Mouse (Mus musculus): ENCODE measurements around the gene Itga4. TPM values are rescaled to one million over a fixed set of nuclear protein-coding genes. Genes with fewer than 3 reads are reported as not detected.

The Itga4 gene
- polyA plus RNA-seq, 2 experiments from 2014 or later, result 154 to 180 TPM

DNA sequence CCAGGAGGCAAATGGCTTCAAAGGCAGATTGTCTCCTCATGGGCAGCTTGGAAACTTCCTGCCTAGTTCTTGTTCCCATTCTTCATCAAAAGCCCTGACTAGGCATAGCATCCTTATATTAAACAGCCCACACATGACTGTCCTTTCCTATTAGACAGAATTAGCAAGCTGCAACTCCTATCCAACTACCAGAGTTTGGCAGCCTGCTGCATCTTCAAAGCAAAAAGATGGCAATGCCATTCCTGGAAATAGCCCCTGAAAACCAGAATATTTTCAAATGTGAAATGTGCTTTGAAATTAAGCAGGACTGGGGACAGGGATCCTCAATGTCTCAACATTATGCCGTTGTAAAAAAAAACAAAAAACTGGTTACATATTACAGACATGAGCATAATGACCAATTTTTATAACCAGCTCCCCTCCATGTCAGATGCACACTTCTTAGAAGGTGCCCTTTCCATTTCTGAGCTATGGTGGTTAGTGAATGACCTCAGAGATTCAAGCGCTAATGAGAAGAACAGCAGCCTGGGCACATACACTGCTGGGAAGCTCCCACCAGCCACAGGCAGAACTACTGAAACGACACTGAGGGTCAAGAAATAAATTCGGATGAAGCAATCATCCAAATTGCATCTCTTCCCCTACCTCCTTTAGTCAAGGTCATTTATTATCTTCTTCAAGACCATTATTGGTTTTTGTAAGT lies 97.0 kb downstream of the Itga4 start:
- ATAC-seq, result no peak

DNA sequence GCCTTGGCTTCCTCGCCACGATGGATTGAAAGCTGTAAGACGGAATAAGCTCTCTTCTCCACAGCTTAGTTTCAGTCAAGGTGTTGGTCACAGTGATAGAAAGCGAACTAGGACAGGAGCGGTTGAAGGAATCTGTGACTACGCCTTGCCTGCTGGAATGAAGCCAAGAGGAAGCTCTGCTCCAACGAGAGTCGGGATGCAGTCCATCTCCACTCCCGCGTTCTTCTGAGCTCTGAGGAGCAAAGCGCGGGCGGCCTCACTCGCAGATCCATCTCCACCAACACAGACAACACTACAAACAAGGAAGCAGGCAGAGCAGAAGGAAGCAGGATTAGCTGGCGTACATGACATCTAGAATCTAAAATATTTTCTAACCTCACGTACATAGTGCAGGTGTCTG lies 99.5 kb downstream of the Itga4 start:
- no peak for ATAC-seq

DNA sequence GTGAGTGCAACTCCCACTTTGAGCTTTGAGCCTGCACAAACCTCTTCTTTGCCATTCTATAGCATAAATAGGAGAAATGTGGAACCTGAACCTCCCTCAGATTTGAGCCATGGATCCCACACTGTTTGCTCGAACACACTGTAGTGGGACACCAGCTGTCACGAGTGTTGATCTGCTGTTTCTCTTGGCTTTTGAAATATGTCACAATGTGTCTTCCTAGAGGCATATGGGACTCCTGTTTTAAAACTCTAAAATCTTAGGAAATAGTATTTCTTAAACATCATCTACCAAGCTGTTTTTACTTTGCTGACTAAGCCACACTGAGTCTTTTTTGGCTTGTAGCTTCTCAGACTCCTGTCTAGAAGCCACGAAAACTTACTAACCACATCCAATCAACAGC lies 102.6 kb downstream of the Itga4 start:
- no peak for ATAC-seq

DNA sequence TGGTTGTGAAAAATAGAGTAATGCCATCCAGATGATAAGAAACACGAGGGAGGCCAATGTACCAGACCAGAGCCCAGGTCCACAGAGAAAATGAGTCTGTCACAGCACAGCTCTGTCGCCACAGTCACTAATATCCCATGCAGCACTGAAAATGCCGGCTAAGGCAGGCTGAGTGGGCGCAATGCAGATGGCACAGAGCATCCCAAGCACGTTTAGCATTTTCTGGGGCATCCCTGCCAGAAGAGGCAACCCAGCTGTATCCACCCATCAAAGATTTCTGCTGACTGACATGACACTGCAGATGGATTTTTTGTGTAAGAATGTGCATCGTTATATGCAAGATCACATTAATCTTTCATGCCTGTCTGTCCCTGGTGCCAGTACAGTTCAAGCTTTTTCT lies 106.8 kb downstream of the Itga4 start:
- no peak for ATAC-seq

DNA sequence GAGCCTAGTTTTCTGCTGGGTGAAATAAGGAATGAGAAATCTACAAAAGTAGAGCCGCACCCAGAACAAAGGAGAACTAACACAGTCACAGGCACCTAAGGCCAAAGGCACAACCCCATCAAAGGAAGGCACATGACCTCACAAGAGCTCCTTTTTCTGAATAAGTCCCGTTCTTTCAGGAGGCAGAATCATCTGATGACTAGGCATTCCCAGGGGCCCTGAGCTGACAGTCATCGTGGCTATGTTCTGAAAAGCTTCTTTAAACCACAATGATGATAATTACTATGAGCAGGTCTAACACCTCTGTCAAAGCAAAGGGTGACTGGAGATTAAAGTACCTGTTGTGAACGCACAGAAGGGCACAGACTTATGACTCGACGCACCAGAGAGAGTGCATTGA lies 108.7 kb downstream of the Itga4 start:
- ATAC-seq, result no peak

DNA sequence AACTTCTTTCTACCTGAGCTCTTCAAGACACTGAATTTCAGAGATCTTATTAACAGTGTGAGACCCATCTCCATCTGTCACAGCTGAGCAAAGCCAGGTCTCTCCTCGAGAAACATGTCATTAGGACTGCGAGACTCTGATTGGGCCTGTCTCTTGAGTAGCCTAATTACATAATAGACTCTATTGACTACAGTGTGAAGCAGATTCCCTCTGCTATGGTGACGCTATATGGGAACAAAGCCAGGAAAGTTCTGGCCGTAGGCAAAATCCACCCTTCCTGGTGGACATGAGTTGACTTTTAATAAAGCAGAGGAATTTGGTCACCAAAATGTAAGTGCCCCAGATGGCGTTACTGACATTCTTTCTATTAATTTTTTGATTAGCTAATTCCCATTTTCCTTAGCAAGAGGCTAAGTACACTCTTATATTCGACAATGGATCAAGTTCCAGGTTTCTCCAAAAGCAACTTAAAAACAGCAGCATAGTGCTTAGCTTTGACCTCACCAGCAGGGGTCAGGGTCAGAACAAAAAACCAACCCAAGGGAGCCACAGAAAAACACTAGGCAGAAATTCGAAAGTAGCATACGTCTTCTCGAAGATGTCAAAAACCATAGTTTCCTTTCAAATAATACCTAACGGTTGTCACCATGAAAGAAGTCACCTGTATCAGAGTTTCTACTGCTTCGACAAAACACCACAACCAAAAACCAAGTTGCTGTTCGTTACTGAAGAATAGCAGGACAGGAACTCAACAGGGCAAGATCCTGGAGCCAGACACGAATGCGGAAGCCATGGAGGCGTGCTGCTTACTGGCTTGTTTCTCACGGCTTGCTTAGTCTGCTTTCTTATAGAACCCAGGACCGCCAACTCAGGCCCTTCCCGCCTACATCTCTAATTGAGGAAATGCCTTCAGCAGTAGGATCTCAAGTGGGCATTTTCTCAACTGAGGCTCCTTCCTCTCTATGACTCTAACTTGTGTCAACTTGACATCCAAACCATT lies 112.5 kb downstream of the Itga4 start:
- ATAC-seq, result no peak

DNA sequence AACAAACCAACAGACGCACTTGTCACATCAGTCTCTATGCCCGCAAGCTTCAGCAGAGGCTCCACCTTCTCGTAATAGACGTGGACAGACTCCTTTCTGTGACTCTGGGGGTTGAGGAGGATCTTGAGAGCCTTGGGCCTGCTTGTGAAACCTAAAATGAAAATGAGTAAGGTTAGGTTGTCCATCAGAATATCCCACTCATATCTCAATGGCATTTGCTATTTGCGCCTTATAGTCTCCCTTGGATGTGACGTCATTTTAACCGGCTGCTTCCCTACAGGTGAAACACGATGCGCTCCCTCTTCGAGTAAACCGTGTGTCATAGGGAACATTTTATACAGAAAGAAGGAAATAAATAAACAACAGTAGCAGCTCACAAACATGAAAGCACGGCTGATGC lies 113.4 kb downstream of the Itga4 start:
- ATAC-seq, result no peak

DNA sequence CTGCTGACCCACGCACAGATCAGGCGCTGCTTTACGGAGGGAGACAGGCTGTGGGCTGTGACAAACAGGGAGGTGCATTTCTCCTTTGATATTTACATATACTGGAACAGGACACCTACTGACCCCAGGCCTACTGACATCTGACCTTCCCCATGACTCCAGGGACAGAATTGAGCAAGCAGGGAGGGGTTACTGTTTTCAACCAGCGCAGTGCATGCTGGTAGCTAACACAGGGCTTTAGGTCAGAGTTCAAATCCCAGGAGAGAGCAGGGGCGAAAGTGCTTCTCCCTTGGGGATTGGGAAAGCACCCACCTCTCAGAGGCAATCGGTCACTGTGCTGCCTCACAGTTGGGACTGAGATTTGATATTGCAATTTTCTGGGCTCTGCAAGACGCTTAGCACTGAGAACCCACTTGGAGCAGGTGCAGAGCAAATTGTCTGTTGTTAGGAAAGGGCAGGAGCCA lies 113.9 kb downstream of the Itga4 start:
- no peak for ATAC-seq

DNA sequence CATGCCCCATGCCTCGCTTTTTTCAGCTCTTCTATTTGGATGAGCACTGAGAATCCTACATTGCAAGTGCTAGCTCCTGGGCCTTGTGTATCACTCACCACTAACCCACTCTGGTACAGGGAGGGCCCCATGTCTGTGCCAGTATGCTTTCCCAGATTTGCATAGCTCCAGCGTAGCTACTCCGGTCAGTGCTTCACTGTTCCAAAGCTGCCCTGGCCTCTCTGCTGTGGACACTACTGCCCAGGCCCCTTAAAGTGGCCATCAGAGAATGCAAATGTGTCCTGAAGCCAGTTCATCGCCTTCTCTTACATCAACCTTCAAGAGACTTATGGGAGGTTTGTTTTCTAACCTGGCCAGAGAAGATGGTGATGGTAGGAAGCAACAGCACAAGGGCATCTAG lies 114.7 kb downstream of the Itga4 start:
- no peak for ATAC-seq

DNA sequence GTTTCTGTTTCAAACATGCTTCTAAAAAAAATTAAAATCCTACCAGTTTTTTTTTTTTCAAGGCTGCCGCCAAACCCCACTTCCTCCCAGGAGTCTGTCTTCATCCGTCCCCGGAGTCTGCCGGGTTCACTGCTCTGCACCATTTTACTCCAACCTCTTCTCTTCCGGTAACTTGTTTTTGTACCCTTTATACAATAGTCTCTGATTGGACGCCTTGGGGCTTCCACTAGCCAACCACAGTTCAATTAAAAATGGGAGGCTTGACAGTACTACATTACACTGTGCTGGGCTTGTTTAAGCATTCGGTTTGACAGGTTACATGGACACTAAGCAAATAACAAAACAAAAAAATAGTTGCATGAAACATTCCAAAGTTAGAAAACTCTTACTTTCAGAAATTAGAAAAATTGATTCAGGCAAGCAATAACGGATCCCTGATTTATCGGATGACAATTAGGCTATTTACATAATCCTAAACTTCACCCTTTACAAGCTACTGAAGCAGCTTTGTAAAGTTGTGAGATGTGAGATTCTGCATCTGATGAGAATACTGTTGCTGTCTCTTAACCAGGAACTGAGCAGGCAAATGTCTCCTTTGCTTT lies 115.6 kb downstream of the Itga4 start:
- peak; percentile 94 for ATAC-seq

DNA sequence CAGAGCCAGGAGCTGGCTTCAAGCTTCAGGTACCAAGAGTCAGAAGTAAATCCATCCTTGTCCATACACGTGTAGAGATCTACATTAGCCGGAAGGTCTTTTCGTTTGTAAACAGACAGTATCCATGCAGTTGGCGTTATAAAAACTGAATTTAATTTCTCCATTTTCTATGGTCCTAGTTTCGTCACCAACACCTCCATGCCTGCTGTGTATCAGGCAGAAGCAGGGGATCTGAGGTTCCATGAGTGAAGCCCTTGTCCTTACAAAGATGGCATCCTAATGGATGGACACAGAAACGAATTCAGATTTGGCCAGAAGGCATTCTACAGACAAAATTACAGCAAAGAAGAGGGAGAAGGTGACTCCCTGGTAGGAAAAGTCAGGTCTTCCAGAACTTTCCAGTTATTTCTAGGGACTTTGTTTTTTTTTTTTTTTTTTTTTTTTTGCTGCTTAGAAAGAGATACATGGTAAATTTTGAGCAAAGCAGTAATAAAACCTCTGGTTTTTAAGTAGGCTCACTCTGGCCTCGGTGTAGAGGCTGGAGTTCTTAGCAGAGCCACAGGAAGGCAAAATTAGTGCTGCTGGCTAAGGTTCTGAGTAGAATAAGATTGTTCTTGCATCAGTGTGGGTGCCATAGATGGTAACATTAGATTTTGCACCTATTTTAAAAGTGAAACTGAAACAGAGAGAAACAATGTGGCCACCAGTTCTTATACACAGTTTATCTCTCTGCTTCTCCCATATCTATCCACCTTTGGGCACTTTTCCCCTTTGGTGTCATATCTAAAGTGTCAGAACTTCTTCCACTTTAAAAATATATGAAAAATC lies 116.3 kb downstream of the Itga4 start:
- ATAC-seq, result peak; percentile 26

DNA sequence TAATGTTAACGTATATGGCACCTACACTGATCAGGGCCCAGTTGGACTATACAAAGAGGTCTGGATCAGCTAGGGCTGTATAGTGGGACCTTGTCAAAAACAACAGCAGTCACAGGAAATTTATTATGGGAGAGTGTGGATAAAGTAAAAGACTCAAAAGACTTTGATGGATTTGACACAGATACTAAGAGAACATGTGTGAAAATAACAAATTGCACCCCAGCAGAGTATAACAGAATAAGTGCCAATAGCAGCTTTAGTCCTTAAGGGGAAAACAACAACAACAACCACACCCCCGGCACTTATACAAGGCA lies 116.9 kb downstream of the Itga4 start:
- ATAC-seq, result peak; percentile 1

DNA sequence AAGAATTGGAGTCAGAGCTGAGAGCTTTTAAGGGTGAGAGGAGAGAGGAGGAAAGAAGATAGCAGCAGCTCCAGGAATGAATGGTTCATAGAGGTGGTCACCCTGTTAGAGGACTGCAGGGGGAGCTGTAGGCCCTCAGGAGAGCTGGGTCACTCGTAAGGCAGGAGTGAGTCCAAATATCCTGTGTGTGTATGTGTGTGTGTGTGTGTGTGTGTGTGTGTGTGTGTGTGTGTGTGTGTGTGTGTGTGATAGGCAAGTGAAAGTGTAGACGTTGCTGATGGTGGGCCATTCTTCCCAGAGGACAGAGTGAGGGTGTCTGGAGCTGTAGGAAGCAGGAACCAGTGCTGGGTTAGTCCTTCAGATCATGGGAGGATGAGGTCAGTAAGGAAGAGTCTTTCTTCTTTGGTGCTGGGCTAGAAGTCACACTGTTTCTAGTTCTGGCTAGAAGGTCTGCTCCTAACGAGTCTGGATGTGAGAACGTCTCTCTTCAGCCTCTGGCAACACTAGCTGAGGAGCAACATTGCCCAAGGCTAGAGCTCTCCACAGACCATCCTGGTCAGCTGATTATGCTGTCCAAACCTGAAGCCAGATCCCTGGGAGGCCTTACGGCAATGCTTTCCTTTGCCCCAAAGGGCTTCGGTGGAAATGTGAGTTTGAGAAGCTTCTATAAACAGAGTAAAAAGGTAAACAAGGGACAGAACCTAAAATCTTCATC lies 117.4 kb downstream of the Itga4 start:
- ATAC-seq, result no peak

DNA sequence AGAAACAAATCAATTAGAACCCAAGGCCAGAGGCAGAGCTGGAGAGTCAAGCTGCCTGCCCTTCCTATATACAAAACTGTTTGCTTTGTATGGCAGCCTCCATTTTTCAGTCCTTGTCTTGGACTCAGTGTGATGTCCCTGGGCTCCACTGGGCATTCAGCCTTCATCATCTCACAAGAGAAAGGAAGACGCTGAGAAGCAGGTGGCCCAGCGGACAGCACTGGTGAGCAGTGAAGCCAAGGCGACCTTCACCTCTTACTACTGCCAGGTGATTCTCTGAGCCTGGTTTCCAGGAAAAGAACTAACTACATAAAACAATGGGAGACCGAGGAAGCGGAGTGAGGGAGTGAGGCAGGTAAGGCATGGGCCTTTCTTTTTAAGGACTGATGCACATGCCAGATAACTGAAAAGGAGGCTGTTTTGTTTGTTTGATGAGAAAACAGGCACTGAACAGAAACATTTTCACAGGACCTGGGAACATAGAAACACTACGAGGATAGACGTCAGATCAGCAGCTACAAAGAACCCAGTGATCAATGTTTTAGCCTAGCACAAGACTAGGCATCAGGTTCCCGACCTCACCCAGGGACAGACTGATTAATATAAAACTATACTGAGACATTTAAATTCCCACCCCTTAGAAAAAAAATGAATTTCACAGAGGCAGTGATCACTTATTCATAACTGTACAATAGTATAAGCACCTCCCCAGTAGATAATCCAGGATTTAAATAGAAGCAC lies 123.3 kb downstream of the Itga4 start:
- no peak for ATAC-seq

DNA sequence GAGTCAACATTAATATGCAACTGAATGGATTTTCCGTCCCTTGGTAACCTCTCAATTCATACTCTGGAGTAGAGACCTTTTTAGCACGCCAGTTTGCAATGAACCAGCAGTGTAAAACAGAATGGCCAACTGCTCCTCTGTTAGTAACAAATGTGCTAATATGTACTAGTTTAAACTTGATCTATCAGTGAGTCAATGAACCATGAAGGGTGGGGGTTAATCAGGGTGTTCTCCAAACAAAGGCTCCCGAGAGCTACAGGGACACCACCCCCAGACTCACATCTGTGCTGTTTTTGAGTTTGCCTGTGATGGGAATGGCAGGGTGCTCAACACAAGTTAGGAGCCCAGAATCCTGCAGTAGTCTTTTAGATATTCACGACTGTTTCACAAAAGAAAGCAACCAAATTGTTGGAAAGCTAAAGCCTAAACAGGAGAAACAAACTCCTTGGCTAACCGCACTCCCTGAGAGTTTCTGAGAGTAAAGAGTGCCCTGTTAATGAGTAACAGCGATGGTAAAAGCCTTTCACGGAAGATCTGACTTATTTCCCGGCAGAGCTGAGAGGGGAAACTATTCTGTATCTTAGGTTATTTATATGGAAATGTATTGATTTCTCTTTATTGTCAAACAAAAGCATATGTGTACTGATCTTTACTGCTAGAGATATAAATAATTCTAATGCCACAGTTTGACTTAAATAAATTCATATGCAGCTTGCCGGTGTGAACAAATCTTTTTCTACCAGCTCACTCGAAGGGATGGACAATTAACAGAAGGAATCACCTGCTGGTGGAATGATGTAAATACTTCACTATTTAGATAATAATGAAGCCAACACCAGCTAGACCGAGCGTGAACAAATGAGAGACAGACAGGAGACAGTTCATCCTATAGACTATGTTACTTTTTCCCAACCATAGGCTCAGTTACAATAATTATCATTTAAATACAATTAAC lies 124.1 kb downstream of the Itga4 start:
- ATAC-seq, result no peak

Other genes starting within 250 kb of the Itga4 start
- not detected for gene Neurod1, start 201.3 kb downstream of the Itga4 start, polyA plus RNA-seq (2017; shearing (Covaris generic))
- 10 to 100 TPM; 28.5 to 40.8 TPM for gene Cerkl, start 201.4 kb downstream of the Itga4 start, polyA plus RNA-seq (2017; shearing (Covaris generic))

All from activated CD4-positive, CD25-positive, alpha-beta regulatory T cell, adult 4 months (primary cell).